Mouse (Mus musculus) limb, embryonic 13.5 days (tissue): ENCODE results near the gene Kcnj3. TPM values are rescaled to one million over a fixed set of nuclear protein-coding genes. Genes with fewer than 3 reads are reported as not detected.
A peak's percentile ranks its signal among the peaks of the same experiment; 100 is the strongest.
"Not testable (repeated sequence)": the region's sequence is repeated elsewhere in the genome, so short reads cannot be mapped to it uniquely, and the experiment has no call there.

ENCODE experiments used
- ATAC-seq: fragments of 200-750 bp; cut with Nextera tagmentation; 2 replicates; pipeline ENCODE4 v1.8.0; 2017; ENCODE audit warnings: low read depth, moderate number of reproducible peaks, moderate TSS enrichment; ENCODE audit not compliant: low FRiP score
- H3K27ac ChIP-seq: fragments of 300-500 bp; sonication (generic); 2 replicates; pipeline ENCODE4 v1.5.1; 2015; ENCODE audit warnings: inconsistent platforms, mild to moderate bottlenecking, moderate library complexity
- H3K27me3 ChIP-seq: fragments of 300-500 bp; sonication (generic); 2 replicates; pipeline ENCODE4 v1.6.1; 2015; ENCODE audit warnings: mild to moderate bottlenecking, inconsistent platforms
- H3K36me3 ChIP-seq: fragments of 300-500 bp; sonication (generic); 2 replicates; pipeline ENCODE4 v1.6.1; 2015; ENCODE audit warnings: inconsistent platforms, mild to moderate bottlenecking, moderate library complexity
- H3K4me1 ChIP-seq: fragments of 300-500 bp; sonication (generic); 2 replicates; pipeline ENCODE4 v1.6.1; 2015; ENCODE audit warnings: inconsistent platforms
- H3K4me2 ChIP-seq: fragments of 300-500 bp; sonication (generic); replicated peaks from 2 replicates; pipeline ENCODE4 v1.6.1; 2015; ENCODE audit warnings: inconsistent platforms, mild to moderate bottlenecking, moderate library complexity
- H3K4me3 ChIP-seq: fragments of 300-500 bp; sonication (generic); 2 replicates; pipeline ENCODE4 v1.5.1; 2015; ENCODE audit warnings: moderate library complexity, mild to moderate bottlenecking, inconsistent platforms
- H3K9ac ChIP-seq: fragments of 300-500 bp; sonication (generic); 2 replicates; pipeline ENCODE4 v1.6.1; 2015; ENCODE audit warnings: mild to moderate bottlenecking, inconsistent platforms
- H3K9me3 ChIP-seq: fragments of 300-500 bp; sonication (generic); 2 replicates; pipeline ENCODE4 v1.6.1; 2016; ENCODE audit warnings: inconsistent platforms
- WGBS: fragments of 180-500 bp; shearing (Covaris S2); methylation state at CpG from one replicate; pipeline ENCODE4 v1.1.7; 2015; 5-methylcytosine and 5-hydroxymethylcytosine counted together
- polyA plus RNA-seq: library from polyadenylated mRNA; unstranded; fragments of >200 nt; fragmentation: Nextera tagmentation; extraction: Ambion mirVana; gene quantifications from 2 replicates; pipeline ENCODE4 v1.2.1, GENCODE M21; 2015

Kcnj3 gene
- polyA plus RNA-seq, 1 experiment from 2014 or later, result 0.39 TPM

DNA sequence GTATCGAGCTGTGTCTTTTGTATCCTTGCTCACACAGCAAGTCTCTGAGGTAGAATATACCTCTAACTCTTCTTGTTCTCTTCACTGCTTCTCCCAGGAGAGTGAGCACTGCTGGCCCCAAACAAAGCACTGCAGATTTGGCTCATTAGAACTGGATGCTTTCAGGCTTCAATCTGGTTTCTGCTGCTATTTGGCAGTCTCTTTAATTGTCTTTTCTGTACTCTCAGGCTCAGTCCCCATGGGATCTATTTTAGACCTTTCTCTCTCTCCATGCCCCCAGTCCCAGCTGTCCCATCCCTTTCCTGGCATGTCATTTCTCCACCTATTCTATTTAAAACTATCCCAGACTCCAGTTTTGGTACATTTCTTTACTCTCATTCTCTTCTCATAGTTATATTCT is 15.0 kb downstream of the Kcnj3 start:
- Histone ChIP-seq H3K4me2 (no peak overlapping the region), H3K36me3 (no peaks in the 10 kb centered on the region), H3K4me1 (no peaks in the 10 kb centered on the region), H3K27ac (no peak overlapping the region), H3K9ac (no peak overlapping the region), H3K27me3 (no peaks in the 10 kb centered on the region), H3K4me3 (no peak overlapping the region), H3K9me3 (no peaks in the 10 kb centered on the region)
- ATAC-seq, result no peak
- 76% methylated on average over 1 of the region's 1 CpGs for WGBS

DNA sequence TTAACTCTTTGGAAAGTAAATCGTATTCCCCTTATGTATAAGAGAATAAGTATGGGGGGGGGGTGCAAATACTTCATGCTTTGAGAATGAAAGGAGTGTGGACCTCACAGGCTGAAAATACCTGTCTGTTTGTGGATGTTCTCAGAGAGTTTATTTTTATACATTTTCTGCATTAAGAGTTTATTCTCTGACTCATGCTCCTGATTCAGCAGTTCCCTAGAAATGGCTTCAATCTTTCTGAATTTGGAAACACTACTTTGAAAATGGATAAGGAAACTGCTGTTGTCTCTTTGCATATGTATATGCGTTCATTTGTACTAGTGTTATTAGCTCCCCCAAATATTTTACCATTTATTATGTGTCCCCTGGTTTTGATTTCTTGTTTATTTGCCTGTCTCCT is 23.4 kb downstream of the Kcnj3 start:
- no peak overlapping the region for H3K27ac ChIP-seq
- no peak overlapping the region for H3K4me2 ChIP-seq
- no peak overlapping the region for H3K4me3 ChIP-seq
- ATAC-seq, result no peak
- WGBS, result 81% methylated on average over 2 of the region's 2 CpGs
- H3K36me3 ChIP-seq, result no peaks in the 10 kb centered on the region
- no peaks in the 10 kb centered on the region for H3K4me1 ChIP-seq
- no peak overlapping the region for H3K9ac ChIP-seq
- no peaks in the 10 kb centered on the region for H3K9me3 ChIP-seq
- no peaks in the 10 kb centered on the region for H3K27me3 ChIP-seq

DNA sequence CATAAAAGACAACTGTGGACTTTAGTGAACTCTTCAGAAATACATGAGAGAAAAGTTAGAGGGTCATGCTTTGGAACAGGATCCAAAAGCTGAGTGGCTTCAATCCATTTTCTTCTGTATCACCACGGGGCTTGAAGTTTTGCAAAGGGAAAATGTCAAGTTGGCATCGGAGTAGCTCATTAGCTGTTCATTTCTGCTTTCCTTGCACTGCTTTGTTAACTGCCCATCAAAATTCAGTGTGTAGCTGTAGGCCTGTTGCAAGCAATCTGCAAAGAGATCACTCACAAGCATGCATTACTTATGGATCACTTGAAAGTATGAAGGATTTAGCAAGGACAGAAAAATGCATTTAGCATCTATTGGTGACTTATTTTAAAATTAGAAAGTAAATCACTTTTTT is 33.4 kb downstream of the Kcnj3 start:
- ATAC-seq, result no peak
- Histone ChIP-seq H3K4me3 (no peak overlapping the region), H3K36me3 (no peaks in the 10 kb centered on the region), H3K27ac (no peak overlapping the region), H3K27me3 (no peaks in the 10 kb centered on the region), H3K4me2 (no peak overlapping the region), H3K9me3 (no peaks in the 10 kb centered on the region), H3K4me1 (no peaks in the 10 kb centered on the region), H3K9ac (no peak overlapping the region)
- WGBS, result 68% methylated on average over 2 of the region's 2 CpGs

GRCm38 (mm10) chr2:55470006-55470405 is 34.2 kb downstream of the Kcnj3 start:
- Histone ChIP-seq H3K27me3 (no peaks in the 10 kb centered on the region), H3K9me3 (no peaks in the 10 kb centered on the region), H3K36me3 (no peaks in the 10 kb centered on the region), H3K9ac (no peak overlapping the region), H3K4me1 (no peaks in the 10 kb centered on the region), H3K4me3 (no peak overlapping the region), H3K27ac (no peak overlapping the region), H3K4me2 (no peak overlapping the region)
- no peak for ATAC-seq
- WGBS, result 89% methylated on average over 2 of the region's 2 CpGs

DNA sequence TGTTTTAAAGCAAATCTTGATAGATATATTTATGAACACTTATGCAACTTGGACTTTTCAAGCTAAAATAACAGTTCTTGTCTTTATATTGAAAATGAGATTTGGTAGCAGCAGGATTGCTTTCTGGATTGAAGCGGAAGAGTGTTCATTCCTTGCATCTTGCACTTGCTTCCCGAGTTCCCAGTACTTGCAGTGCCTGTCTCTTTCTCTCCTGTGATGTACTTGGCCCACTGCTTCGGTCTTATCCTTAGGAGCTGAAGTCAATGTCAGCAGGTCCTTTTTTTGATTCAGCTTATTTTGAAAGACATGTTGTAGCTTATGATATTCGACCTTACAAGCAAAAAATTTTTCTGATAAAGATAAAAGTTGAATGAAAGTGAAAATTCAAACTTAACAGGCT is 43.7 kb downstream of the Kcnj3 start:
- H3K9me3 ChIP-seq, result no peaks in the 10 kb centered on the region
- H3K4me3 ChIP-seq, result no peak overlapping the region
- 77% methylated on average over 4 of the region's 4 CpGs for WGBS
- H3K4me2 ChIP-seq, result no peak overlapping the region
- no peak overlapping the region for H3K9ac ChIP-seq
- H3K27ac ChIP-seq, result no peak overlapping the region
- no peaks in the 10 kb centered on the region for H3K27me3 ChIP-seq
- H3K36me3 ChIP-seq, result no peaks in the 10 kb centered on the region
- no peaks in the 10 kb centered on the region for H3K4me1 ChIP-seq
- no peak for ATAC-seq

DNA sequence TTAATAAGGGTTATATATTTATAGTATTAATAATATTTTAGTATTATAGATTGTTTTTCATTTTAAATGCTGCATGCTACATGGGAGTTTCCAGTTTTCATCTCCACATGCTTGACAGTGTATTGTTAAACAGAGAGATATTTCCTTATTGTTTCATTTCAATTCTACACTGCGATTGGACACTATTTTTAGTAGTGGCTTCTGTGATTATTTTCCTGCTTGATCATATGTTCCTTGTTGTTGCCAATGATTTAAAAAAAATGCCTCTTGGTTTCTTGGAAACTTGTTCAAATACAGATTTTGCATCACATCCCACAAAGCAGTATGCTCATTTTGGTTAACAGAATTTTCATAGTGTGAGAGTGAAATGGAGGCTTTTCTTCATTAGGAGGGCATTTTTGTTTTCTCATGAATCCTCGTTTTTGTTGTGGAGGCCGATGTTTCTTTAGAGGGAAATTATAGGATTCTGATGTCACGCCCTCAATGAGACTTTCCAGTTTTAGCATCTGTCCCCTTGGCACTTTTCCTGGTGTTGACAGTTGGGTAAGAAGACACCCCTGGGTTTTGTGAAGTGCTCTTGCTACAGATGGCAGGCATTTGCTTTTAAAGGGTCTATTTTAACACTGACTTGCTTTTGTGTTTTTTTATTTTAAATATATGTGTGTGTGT is 44.3 kb downstream of the Kcnj3 start:
- Histone ChIP-seq H3K4me3 (no peak overlapping the region), H3K9ac (no peak overlapping the region), H3K9me3 (no peaks in the 10 kb centered on the region), H3K4me2 (no peak overlapping the region), H3K27me3 (no peaks in the 10 kb centered on the region), H3K4me1 (no peaks in the 10 kb centered on the region), H3K27ac (no peak overlapping the region), H3K36me3 (no peaks in the 10 kb centered on the region)
- WGBS, result 80% methylated on average over 4 of the region's 4 CpGs
- no peak for ATAC-seq

- Histone ChIP-seq H3K36me3 (no peaks in the 10 kb centered on the region), H3K9me3 (no peaks in the 10 kb centered on the region), H3K4me3 (no peak overlapping the region), H3K4me2 (no peak overlapping the region), H3K27me3 (no peaks in the 10 kb centered on the region), H3K9ac (no peak overlapping the region), H3K4me1 (no peaks in the 10 kb centered on the region), H3K27ac (no peak overlapping the region)
- no peak for ATAC-seq
Measured at GRCm38 (mm10) chr2:55480602-55480965, 44.8 kb downstream of the Kcnj3 start.

- not testable (repeated sequence) for H3K27me3 ChIP-seq, H3K4me1 ChIP-seq, H3K4me2 ChIP-seq, ATAC-seq, H3K36me3 ChIP-seq, H3K4me3 ChIP-seq, H3K27ac ChIP-seq, H3K9me3 ChIP-seq, H3K9ac ChIP-seq
- WGBS, result 87% methylated on average over 7 of the region's 7 CpGs
Measured at GRCm38 (mm10) chr2:55485500-55486129, 49.8 kb downstream of the Kcnj3 start.

DNA sequence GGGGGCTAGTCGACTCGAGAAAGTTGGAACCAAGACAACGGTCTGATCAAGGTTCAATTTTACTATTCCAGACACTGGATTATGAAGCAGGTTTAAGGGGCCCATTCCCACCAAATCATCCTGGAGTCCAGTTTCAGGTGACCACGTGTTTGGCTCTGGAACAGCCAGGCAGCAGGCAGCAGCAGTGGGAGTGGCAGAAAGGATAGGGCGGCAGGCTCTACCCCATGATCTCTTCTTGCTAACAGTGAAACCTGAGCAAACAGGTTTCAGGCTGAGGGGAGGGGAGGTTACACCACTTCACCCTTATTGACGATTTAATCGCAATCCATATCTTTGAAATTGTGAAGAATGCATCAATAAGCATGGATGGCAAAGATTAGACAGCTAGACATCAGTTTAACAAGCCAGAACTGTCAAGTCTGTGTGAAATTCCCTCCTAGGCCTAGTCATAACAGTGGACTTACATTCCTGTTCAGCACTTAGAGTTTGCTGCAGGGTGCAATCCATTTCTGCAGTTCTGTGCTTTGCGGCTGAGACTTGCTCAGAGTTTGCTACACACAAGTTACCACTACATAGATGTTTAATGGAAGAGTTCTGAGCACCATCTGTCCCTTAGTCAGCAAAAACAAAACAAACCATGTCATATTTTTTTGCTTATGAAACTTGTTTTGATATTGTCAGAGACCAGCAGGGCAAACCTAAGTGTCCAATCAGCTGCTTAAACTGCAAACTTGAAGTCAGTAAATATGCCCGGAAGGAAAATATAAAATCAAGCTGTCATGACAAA is 67.8 kb downstream of the Kcnj3 start:
- H3K9me3 ChIP-seq, result no peaks in the 10 kb centered on the region
- H3K4me1 ChIP-seq, result 0 out of 2 replicates have a peak, but pooled peaks cover 8% of the 10 kb centered on the region
- H3K27me3 ChIP-seq, result no peaks in the 10 kb centered on the region
- WGBS, result 49% methylated on average over 9 of the region's 9 CpGs
- no peak overlapping the region for H3K4me3 ChIP-seq
- no peak overlapping the region for H3K9ac ChIP-seq
- no peaks in the 10 kb centered on the region for H3K36me3 ChIP-seq
- H3K4me2 ChIP-seq, result no peak overlapping the region
- no peak overlapping the region for H3K27ac ChIP-seq
- ATAC-seq, result 0 out of 2 replicates have a peak, but pooled peaks have one; percentile 61

DNA sequence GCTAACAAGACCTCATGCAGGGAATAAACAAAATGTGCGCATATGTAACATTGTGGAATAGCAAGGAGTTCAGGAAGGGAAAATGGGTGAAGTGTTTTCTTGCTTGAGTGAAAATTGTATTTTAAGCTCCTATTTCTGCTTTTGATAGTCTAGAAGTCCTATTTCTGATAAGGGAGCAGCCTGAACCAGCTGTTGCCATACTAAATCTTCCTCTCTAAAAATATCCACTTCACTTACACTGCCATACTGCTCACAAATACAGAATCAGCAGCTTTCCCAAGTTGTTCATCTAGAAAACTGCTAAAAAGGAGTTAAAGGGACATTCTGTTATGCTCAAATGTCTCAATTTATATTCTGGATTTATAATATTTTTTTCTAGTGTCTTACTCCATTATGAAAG is 69.9 kb downstream of the Kcnj3 start:
- H3K4me3 ChIP-seq, result no peak overlapping the region
- H3K27ac ChIP-seq, result no peak overlapping the region
- no peak overlapping the region for H3K4me2 ChIP-seq
- H3K36me3 ChIP-seq, result no peaks in the 10 kb centered on the region
- H3K9me3 ChIP-seq, result no peaks in the 10 kb centered on the region
- H3K4me1 ChIP-seq, result 0 out of 2 replicates have a peak, but pooled peaks cover 8% of the 10 kb centered on the region
- H3K27me3 ChIP-seq, result no peaks in the 10 kb centered on the region
- WGBS, result 94% methylated on average over 1 of the region's 1 CpGs
- ATAC-seq, result no peak
- no peak overlapping the region for H3K9ac ChIP-seq

DNA sequence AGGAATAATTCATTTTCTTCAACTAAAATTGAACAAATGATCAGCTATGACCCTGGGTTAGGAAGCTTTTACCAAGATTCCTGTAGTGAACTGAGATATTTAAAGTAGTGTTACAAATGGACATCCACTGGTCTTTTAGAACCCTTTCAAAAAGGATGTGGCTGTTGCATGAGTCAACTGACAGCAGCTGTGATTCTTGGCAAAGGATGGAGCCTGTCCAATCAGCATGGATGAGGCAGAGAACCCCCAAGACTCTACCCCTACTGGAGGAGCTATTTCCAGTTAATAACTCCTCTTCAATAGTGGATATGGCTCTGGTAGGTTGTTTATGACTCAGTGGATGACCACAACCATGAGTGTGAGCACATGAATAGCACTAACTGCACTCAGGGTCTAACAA is 81.5 kb downstream of the Kcnj3 start:
- ATAC-seq, result no peak

DNA sequence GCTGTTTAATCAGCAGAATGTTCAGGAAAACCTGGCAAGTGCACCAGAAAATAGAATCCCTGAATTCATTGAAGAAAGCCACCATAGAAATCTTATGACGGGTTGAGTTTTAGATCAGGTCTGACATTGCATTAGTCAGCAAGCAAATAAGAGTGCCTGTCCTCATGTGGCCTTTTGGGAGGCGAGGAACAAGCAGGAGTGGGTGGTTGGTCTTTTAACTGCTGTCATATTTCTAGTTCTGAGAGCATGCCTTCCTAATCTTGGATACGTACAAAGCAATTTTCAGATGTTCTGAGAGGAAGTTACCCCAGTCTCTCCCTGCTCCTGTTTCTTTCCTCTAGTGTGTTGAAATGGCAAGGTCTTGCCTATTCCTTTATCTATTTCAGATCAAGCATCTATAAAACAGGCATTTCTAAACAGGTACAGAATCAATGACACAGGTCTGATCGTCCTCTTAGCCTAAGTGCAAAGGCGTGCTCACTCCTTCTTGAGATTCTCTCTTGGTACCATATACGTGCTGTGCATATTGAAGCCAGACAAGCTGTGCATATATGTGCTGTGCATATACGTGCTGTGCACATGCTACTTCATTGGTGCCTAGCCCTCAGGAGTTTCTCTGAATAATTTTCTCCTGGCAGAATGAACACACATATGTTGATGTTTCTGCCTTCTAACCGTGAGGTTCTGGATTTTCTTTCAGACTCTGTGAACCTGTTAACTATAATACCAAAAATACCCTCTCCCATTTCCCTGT is 97.1 kb downstream of the Kcnj3 start:
- ATAC-seq, result no peak
- H3K27ac ChIP-seq, result no peak overlapping the region
- H3K4me3 ChIP-seq, result no peak overlapping the region
- H3K9ac ChIP-seq, result no peak overlapping the region
- no peaks in the 10 kb centered on the region for H3K36me3 ChIP-seq
- WGBS, result 82% methylated on average over 8 of the region's 8 CpGs
- H3K4me1 ChIP-seq, result no peaks in the 10 kb centered on the region
- no peaks in the 10 kb centered on the region for H3K27me3 ChIP-seq
- no peaks in the 10 kb centered on the region for H3K9me3 ChIP-seq
- no peak overlapping the region for H3K4me2 ChIP-seq

More for the DNA sequence above, 81.5 kb downstream of the Kcnj3 start:
- Histone ChIP-seq H3K4me1 (no peaks in the 10 kb centered on the region), H3K9ac (no peak overlapping the region), H3K4me3 (no peak overlapping the region), H3K27ac (no peak overlapping the region), H3K36me3 (no peaks in the 10 kb centered on the region), H3K9me3 (no peaks in the 10 kb centered on the region), H3K27me3 (no peaks in the 10 kb centered on the region), H3K4me2 (no peak overlapping the region)
